Comparison of ENCODE assay signal across 26 mouse cellular contexts in the genomic region with DNA sequence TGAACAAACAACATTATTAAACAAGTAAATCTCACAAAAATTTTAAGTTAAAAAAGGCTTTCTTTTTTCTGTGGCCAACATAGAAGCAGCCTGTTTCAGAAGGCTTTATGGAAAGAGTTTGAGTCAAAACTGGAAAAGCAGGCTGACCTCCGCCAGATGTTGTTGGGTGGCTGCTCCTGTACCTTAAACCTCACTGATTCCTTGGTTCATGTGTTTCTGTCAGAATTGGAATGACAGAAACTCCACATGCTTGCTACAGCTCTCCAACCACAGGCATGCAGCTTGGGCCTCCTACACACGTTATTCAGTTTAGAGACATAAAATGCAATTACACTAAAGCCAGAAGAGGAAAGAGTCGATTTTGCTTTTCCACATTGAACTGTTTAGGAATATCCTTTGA.
DNase-seq lines count a peak whose midpoint lies in the region; ATAC-seq and TF ChIP-seq lines count a peak whose summit lies in the region.
"Had no signal": no experiment of that assay in that cellular context is flagged by ENCODE, and none has a peak within 500 bp of the region (broad histone marks: within the 10 kb centered on the region; RNA-seq: fewer than 3 reads in every experiment).

No protein-coding gene starts in this region.

- H3K27me3 ChIP-seq in embryonic facial prominence, embryonic 14.5 days (replicated peaks; ENCODE audit: control insufficient read depth, insufficient read depth, low read length), result no peaks in the 10 kb centered on the region
- H3K27me3 ChIP-seq in embryonic facial prominence, embryonic 10.5 days (replicated peaks; ENCODE audit: low read depth, poor library complexity, severe bottlenecking), result no peaks in the 10 kb centered on the region
- H3K27me3 ChIP-seq in kidney, postnatal 0 days (ENCODE audit: insufficient read depth, low read length), result no peaks in the 10 kb centered on the region
- no peaks in the 10 kb centered on the region for H3K27me3 ChIP-seq in kidney, embryonic 14.5 days (ENCODE audit: control insufficient read depth, insufficient read depth, low read length)
- H3K27me3 ChIP-seq: CH12.LX; embryonic facial prominence, embryonic 12.5 days; hindbrain, embryonic 12.5 days; hindbrain, embryonic 15.5 days had no signal

- H3K36me3 ChIP-seq in embryonic facial prominence, embryonic 14.5 days (ENCODE audit: control insufficient read depth, insufficient read depth, low read length), result no peaks in the 10 kb centered on the region
- H3K36me3 ChIP-seq in embryonic facial prominence, embryonic 10.5 days (replicated peaks), result no peaks in the 10 kb centered on the region
- no peaks in the 10 kb centered on the region for H3K36me3 ChIP-seq in kidney, postnatal 0 days (ENCODE audit: insufficient read depth, low read length)
- H3K36me3 ChIP-seq in kidney, embryonic 14.5 days (ENCODE audit: control insufficient read depth, insufficient read depth, low read length), result no peaks in the 10 kb centered on the region
- H3K36me3 ChIP-seq: embryonic facial prominence, embryonic 12.5 days; G1E; hindbrain, embryonic 12.5 days; hindbrain, embryonic 15.5 days had no signal

- H3K4me2 ChIP-seq in embryonic facial prominence, embryonic 14.5 days (ENCODE audit: low read depth, low read length), result no peak overlapping the region
- no peak overlapping the region for H3K4me2 ChIP-seq in kidney, postnatal 0 days (ENCODE audit: low read length)
- H3K4me2 ChIP-seq in kidney, embryonic 14.5 days (replicated peaks; ENCODE audit: low read depth, low read length), result no peak overlapping the region
- H3K4me2 ChIP-seq: embryonic facial prominence, embryonic 12.5 days; heart, embryonic 11.5 days; hindbrain, embryonic 12.5 days; hindbrain, embryonic 15.5 days had no signal

- no peaks in the 10 kb centered on the region for H3K4me1 ChIP-seq in embryonic facial prominence, embryonic 14.5 days (ENCODE audit: control insufficient read depth, insufficient read depth, low read length)
- H3K4me1 ChIP-seq in embryonic facial prominence, embryonic 10.5 days, result no peaks in the 10 kb centered on the region
- H3K4me1 ChIP-seq in kidney, postnatal 0 days (replicated peaks; ENCODE audit: insufficient read depth, low read length), result no peaks in the 10 kb centered on the region
- H3K4me1 ChIP-seq in kidney, embryonic 14.5 days (ENCODE audit: control insufficient read depth, insufficient read depth, low read length), result no peaks in the 10 kb centered on the region
- H3K4me1 ChIP-seq: embryonic facial prominence, embryonic 12.5 days; hindbrain, embryonic 12.5 days; hindbrain, embryonic 15.5 days had no signal

- no peaks in the 10 kb centered on the region for H3K9me3 ChIP-seq in embryonic facial prominence, embryonic 14.5 days (ENCODE audit: control insufficient read depth, low read length)
- H3K9me3 ChIP-seq in embryonic facial prominence, embryonic 10.5 days, result no peaks in the 10 kb centered on the region
- H3K9me3 ChIP-seq in kidney, postnatal 0 days (replicated peaks; ENCODE audit: low read length), result no peaks in the 10 kb centered on the region
- no peaks in the 10 kb centered on the region for H3K9me3 ChIP-seq in kidney, embryonic 14.5 days (ENCODE audit: control insufficient read depth, low read length)
- H3K9me3 ChIP-seq: embryonic facial prominence, embryonic 12.5 days; G1E; hindbrain, embryonic 12.5 days; hindbrain, embryonic 15.5 days had no signal

- H3K4me3 ChIP-seq in embryonic facial prominence, embryonic 14.5 days (ENCODE audit: low read depth, low read length), result no peak overlapping the region
- H3K4me3 ChIP-seq in embryonic facial prominence, embryonic 10.5 days, result no peak overlapping the region
- no peak overlapping the region for H3K4me3 ChIP-seq in kidney, postnatal 0 days (replicated peaks; ENCODE audit: low read depth, low read length)
- no peak overlapping the region for H3K4me3 ChIP-seq in kidney, embryonic 14.5 days (ENCODE audit: low read length)
- H3K4me3 ChIP-seq: embryonic facial prominence, embryonic 12.5 days; hindbrain, embryonic 12.5 days; hindbrain, embryonic 15.5 days had no signal

- no peak overlapping the region for H3K27ac ChIP-seq in embryonic facial prominence, embryonic 14.5 days (replicated peaks; ENCODE audit: low read depth, low read length)
- no peak overlapping the region for H3K27ac ChIP-seq in embryonic facial prominence, embryonic 10.5 days (replicated peaks)
- no peak overlapping the region for H3K27ac ChIP-seq in kidney, postnatal 0 days
- no peak overlapping the region for H3K27ac ChIP-seq in kidney, embryonic 14.5 days (ENCODE audit: low read depth, low read length)
- H3K27ac ChIP-seq: embryonic facial prominence, embryonic 12.5 days; hindbrain, embryonic 12.5 days; hindbrain, embryonic 15.5 days had no signal

- no peak for TF ChIP-seq CTCF in kidney, postnatal 0 days (IDR thresholded peaks at IDR 0.05; ENCODE audit: low read depth)

- DNase-seq in embryonic facial prominence, embryonic 14.5 days (ENCODE audit: low spot score), result peak; percentile 66
- DNase-seq in embryonic facial prominence, embryonic 10.5 days (ENCODE audit: low spot score), result no peak
- peak; percentile 20 for DNase-seq in kidney, postnatal 0 days (ENCODE audit: low spot score)
- DNase-seq in NIH3T3 (ENCODE audit: low read depth) (peak; percentile 2), MN1 (ENCODE audit: low spot score) (no peak)
- peak; percentile 10 for DNase-seq in forelimb bud, embryonic 11.5 days (ENCODE audit: low read depth, low spot score)
- DNase-seq in thymus, postnatal 4 days, result no peak
- DNase-seq: adrenal gland, adult 2 months; adrenal gland, postnatal 14 days; B cell, adult 2 months; cerebellum, adult 11 months; cerebellum, adult 2 months; cerebellum, postnatal 10 days; cerebellum, postnatal 36 days; gastrocnemius, postnatal 25 days; kidney, adult 2 months had no signal

- ATAC-seq in embryonic facial prominence, embryonic 14.5 days (ENCODE audit: low read depth), result 0 out of 2 replicates have a peak, but pooled peaks have one; percentile 15
- ATAC-seq in kidney, postnatal 0 days (replicated peaks; ENCODE audit: low FRiP score, low read depth), result no peak
- ATAC-seq in kidney, embryonic 14.5 days (ENCODE audit: low FRiP score, low TSS enrichment), result no peak
- ATAC-seq: forebrain, embryonic 14.5 days; intestine, postnatal 0 days; Patski had no signal

- 30% methylated on average over 3 of the region's 3 CpGs for WGBS in embryonic facial prominence, embryonic 14.5 days
- WGBS in embryonic facial prominence, embryonic 10.5 days, result 73% methylated on average over 3 of the region's 3 CpGs
- 48% methylated on average over 3 of the region's 3 CpGs for WGBS in kidney, postnatal 0 days
- 77% methylated on average over 3 of the region's 3 CpGs for WGBS in kidney, embryonic 14.5 days

- H3K9ac ChIP-seq in embryonic facial prominence, embryonic 14.5 days (ENCODE audit: low read depth, low read length), result no peak overlapping the region
- H3K9ac ChIP-seq in kidney, postnatal 0 days (ENCODE audit: low read depth, low read length), result no peak overlapping the region
- H3K9ac ChIP-seq in kidney, embryonic 14.5 days (ENCODE audit: low read depth, low read length), result no peak overlapping the region
- H3K9ac ChIP-seq: embryonic facial prominence, embryonic 12.5 days; hindbrain, embryonic 12.5 days; hindbrain, embryonic 15.5 days had no signal

Comparison
In these comparisons a context has a peak if more than half of its experiments do, and no peak if none do; other contexts are left out.
1. DNase-seq: peak in embryonic facial prominence, embryonic 14.5 days (single experiment), kidney, postnatal 0 days (single experiment), NIH3T3 (single experiment) and forelimb bud, embryonic 11.5 days (single experiment); none in embryonic facial prominence, embryonic 10.5 days (single experiment), thymus, postnatal 4 days (single experiment) and MN1 (single experiment).